Mouse (Mus musculus) megakaryocyte progenitor cell, adult 5-6 weeks (primary cell): ENCODE results near the gene Zfp867. TPM values are rescaled to one million over a fixed set of nuclear protein-coding genes. Genes with fewer than 3 reads are reported as not detected.

Experiments
- total RNA-seq, 2 experiments: library from RNA; stranded (forward) in 1 of 2; stranded (reverse) in 1 of 2; fragments of 157-497, 149-512 nt in 1 of 2; fragments of 200-1000 nt in 1 of 2; gene quantifications; 2 replicates each; pipeline versions ENCODE4 v1.2.3 to v1.2.4; 2015 to 2017

The Zfp867 gene
- total RNA-seq, 2 experiments from 2014 or later: 0.58 to 1.8 TPM

Other genes with a start within 250 kb of the Zfp867 start
- gene Arf1, start 244.2 kb downstream of the Zfp867 start, total RNA-seq (2015): 280 and 290 TPM in 2 replicates
- gene Arf1, start 244.2 kb downstream of the Zfp867 start, total RNA-seq (2017): 343 and 378 TPM in 2 replicates
- not detected in 2 replicates for gene Wnt3a, start 181.7 kb downstream of the Zfp867 start, total RNA-seq (2015)
- gene Wnt3a, start 181.7 kb downstream of the Zfp867 start, total RNA-seq (2017): not detected in 2 replicates
- gene Wnt9a, start 165.5 kb downstream of the Zfp867 start, total RNA-seq (2015): not detected in 2 replicates
- gene Wnt9a, start 165.5 kb downstream of the Zfp867 start, total RNA-seq (2017): not detected in 2 replicates
- not detected in 2 replicates for gene Prss38, start 96.8 kb downstream of the Zfp867 start, total RNA-seq (2015)
- gene Prss38, start 96.8 kb downstream of the Zfp867 start, total RNA-seq (2017): not detected in 2 replicates
- gene Jmjd4, start 22.4 kb downstream of the Zfp867 start, total RNA-seq (2015): 4.8 and 5.5 TPM in 2 replicates
- gene Jmjd4, start 22.4 kb downstream of the Zfp867 start, total RNA-seq (2017): 6.4 TPM in 2 replicates
- 4.9 and 7.0 TPM in 2 replicates for gene Snap47, start 21.3 kb downstream of the Zfp867 start, total RNA-seq (2015)
- 6.2 and 7.8 TPM in 2 replicates for gene Snap47, start 21.3 kb downstream of the Zfp867 start, total RNA-seq (2017)
- 15.6 and 15.7 TPM in 2 replicates for gene Zkscan17, start 54.3 kb upstream of the Zfp867 start, total RNA-seq (2015)
- gene Zkscan17, start 54.3 kb upstream of the Zfp867 start, total RNA-seq (2017): 12.7 and 13.7 TPM in 2 replicates
- gene Nlrp3, start 69.1 kb upstream of the Zfp867 start, total RNA-seq (2015): 3.0 and 6.9 TPM in 2 replicates
- gene Nlrp3, start 69.1 kb upstream of the Zfp867 start, total RNA-seq (2017): 5.5 and 8.5 TPM in 2 replicates
- gene Olfr222, start 103.8 kb upstream of the Zfp867 start, total RNA-seq (2015): not detected in 2 replicates
- gene Olfr222, start 103.8 kb upstream of the Zfp867 start, total RNA-seq (2017): not detected in 2 replicates
- gene Olfr223, start 120.8 kb upstream of the Zfp867 start, total RNA-seq (2015): not detected in 2 replicates
- gene Olfr223, start 120.8 kb upstream of the Zfp867 start, total RNA-seq (2017): not detected in 2 replicates
- gene Mprip, start 188.8 kb upstream of the Zfp867 start, total RNA-seq (2015): 32.2 and 36.8 TPM in 2 replicates
- gene Mprip, start 188.8 kb upstream of the Zfp867 start, total RNA-seq (2017): 69.9 and 72.6 TPM in 2 replicates